Mouse (Mus musculus) cerebellum, postnatal 36 days (tissue): ENCODE measurements around the gene Dock3.

Experiments
- DNase-seq, 2 experiments: peaks; one replicate each; pipeline ENCODE4 v3.0.0; 2021 to 2022; ENCODE audit warnings: mixed read lengths in 2 of 2

The Dock3 gene

DNA sequence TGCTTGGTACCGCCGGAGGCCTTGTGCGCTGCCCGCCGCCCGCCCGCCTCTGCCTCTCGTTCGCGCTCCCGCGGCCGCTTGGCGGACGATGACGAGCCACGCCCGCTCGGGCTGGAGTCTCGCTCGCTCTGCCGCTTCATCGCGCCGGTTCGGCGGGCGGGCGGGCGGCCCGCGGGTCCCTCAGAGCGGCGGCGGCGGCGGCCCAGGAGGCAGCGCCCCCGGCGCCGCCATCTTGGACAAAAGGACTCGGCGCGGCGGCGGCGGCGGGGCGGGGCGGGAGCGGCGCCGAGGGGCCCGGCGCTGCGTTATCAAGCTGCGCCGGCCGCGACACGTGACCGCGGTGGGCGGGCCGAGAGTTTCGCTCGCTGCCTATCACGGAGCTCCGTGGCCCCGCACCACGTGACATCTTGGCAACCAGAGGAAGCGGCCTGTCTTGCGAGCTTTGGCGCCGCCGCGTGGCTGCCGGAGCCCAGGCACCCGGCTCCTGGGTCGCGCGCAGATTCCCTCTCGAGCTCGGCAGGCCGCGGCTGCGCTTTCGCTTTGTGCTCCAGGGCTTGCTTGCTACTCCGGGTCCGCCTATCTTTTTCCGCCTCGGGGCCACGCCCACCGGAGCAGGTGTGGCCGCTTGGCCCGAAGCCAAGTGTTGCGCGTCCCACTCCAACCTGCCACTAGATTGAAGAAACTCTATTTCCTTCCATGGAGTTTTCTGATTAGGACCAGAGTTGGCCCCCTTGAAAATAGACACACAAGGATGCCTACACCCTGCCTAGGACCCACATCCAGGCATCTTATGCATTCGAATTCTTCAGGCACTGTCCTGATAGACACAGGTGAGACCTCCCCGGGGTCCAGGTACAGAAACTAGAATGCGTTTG, 344.6 kb downstream of the Dock3 start, which contains the start of gene Rbm15b:
TSS of gene Rbm15b (minus strand) at position 601 of the 875 bp plus-strand sequence.
- DNase-seq = peak; percentile 98 to 99

DNA sequence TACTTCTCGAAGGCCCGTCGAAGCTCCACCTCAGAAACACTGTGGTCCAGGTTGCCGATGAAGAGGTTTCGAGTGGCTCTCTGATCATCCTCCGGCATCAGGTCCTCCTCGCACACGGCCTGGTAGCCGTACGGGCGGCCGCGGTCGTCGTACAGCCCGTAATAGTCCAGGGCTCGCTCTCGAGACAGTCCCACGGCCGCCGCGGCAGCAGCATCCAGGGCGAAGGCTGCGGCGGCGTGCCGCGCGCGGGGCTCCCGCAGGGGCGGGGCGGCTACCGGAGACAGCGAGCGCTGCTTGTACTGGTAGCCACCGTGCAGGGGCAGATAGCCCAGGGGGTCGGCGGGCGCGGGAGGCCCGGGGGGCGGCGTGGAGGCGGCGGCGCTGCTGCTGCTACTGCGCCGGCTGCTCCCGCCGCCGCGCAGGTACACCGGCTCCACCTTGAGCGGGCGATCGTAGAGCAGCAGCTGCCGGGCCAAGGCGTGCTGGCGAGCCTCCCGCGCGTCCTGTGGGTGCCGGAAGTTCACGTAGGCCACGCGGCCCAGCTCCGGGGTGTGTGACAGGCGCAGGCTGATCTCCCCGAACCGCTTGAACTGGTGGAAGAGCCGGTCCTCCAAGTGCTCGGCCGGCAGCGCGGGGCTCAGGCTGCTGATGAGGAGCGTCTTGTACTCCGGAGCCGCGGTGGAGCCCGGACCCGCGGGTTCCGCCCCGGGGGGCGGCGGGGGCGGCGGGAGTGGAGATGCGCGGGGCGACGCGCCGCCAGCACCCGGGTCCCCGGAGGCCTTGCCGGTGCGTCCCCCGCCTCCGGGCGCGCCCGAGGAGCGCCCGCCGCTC, 345.6 kb downstream of the Dock3 start:
- DNase-seq = peak; percentile 57 to 68

DNA sequence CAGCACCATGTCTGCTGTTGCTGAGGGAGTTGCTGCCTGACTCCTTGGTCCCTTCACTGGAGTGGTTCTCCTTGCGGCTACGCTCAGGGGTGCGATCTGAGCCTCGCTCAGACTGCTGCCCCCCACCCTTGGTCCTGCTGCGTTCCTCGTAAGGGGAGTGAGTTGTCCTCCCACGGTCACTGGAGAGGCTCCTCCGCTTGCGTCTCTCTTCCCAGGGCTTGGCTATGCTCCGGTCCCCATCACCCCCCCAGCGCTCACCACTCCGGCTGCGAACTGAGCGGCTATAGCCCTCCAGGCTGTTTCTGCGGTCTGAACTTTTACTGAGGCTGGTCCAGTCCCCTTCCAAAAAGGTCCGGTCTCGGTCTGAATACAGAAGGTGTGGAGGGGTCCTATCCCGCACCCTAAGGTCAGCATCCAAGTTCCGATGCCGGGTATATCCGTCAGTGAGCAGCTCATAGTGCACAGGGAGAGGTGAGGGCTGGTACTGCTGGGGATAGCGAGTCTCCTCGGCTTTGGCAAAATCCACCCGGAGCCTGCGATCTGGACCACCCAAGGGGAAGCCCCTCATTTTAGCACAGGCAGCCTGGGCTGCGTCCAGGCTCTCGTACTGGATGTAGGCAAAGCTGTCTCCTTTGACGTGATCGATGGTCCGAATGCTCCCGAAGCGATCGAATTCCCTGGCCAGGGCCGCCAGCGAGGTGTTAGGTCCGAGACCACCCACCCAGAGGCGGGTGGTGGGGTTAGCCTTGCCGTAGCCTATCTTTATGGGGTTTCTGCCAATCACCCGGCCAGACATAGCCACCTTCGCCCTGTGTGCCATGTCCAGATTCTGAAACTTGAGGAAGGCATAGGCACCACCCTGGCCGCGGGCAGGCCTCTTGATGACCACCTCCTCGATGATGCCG, 346.5 kb downstream of the Dock3 start:
- peak; percentile 19 to 28 for DNase-seq

DNA sequence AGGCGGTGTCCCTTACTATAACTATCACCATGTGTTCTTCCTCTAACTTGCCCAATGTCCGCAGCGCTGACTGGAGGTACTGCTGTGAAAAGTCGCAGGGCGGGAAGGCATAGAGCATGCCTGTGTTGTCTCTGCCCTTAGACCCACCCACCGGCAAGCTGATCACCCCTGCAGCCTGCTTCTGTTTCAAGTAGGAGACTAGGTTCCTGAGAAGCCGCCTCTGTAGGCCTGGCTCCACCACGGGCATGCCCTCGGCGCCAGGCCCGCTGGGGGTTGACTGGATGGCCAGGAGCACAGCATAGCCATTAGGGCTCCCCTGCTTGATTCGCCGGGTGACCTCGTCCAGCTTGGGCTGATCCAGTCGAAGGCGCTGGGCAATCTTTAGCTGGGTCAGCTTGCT, 347.4 kb downstream of the Dock3 start:
- DNase-seq = peak in 1 of 2 experiments; percentile 20

DNA sequence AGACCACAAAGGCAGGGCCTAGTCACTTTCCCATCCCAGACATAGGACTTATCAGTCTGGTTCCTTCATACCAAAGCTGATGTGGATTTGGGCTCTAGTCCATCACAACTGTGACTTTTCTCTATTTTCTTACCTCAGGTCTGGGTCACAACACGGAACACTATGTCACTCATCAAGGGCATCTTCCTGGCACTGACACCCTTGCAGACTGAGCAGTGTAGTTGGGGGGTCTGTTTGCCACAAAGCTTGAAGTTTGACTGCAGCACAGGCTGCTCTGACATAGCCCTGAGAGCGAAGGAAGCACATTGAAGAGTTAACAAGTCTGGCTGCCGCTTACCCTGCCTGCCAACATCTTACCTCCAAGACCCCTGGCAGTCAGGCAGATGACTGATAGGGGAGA, 348.6 kb downstream of the Dock3 start:
- DNase-seq = no peak

DNA sequence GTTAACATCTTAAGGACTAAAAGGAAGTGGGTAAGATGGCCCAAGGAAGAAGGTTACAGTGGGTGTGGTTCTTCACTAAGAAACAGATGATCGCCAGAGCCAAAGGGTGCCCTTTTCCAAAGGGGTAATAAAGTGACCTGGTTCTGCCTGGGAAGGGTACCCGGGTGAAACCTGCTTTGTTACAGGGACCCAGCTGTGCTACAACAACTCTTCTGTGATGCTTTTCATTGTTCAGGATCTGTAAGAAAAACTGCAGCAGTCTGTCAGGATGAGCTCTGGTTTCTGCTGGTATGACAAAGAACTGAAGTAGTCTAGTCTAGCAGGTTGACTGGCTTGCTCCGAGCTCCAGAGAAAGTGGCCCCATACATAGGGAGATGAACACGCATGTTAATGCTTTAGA, 349.5 kb downstream of the Dock3 start:
- DNase-seq = no peak

DNA sequence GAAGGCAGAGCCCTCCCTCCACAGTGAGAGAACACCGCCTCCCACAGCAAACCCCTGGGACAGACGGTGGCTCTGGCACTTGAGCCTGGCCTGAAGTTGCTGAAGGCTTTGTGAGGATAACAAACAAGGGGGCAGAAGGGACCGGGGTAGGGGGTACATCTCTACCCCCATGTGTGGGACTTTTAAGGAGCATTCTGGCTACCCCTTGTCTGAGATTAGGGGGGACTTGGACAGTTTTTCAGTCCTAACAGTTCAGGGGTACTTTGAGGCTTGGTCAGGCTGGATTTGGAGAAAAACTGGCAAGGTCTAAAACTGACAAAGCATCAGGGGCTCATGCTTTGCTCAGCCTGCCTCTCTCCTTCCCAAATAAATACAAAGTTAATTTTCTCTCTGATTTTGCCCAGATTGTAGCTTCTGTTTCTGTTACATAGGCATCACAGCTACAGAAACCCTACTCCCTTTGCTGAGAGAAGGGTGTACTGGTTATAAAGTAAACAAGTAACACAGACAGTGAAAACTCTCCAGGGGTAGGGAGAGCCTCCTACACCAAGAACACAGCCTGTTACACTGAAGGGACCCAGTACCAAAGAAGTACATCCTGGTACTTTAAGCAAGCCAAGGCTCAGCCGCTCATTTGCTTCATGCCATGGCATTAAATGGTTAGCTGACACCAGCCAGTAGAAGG, 350.5 kb downstream of the Dock3 start:
- no peak for DNase-seq

DNA sequence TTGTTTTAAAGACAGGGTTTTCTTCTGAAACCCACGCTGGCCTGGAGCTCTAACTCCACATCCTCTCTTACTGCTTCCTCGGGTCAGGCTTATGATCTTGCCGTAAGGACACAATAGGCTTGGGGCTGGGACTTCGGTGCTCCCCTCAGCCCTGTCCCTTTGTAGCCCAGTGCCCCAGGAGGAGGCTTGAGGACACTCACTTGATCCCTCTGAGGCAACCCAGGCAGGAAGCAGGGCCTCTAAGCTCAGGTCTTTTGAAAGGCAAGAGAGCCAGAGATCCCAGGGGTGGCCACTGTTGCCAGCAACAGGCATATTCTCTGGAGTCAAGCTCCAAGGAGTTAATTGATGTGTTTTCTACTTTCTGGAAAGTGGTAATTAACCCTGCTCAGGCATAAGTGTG, 352.2 kb downstream of the Dock3 start:
- DNase-seq = no peak

DNA sequence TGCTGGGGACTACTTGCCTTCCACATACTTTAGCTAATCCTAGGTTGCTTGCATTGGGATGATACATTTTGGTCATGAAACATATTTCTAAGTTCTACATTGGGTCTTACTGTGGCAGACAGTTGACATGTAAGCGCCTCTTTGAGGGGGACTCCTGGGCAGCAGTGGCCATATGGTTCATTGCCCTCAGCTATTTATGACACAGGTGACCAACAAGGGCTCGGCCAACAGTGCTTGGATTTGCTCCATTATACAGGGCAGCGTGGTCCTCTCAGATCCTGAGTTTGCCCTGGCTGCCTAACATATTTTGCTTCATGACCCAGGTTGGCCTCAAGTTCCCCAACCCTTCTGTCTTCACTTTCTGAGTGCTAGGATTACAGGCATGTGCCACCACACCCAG, 355.0 kb downstream of the Dock3 start:
- DNase-seq = no peak

DNA sequence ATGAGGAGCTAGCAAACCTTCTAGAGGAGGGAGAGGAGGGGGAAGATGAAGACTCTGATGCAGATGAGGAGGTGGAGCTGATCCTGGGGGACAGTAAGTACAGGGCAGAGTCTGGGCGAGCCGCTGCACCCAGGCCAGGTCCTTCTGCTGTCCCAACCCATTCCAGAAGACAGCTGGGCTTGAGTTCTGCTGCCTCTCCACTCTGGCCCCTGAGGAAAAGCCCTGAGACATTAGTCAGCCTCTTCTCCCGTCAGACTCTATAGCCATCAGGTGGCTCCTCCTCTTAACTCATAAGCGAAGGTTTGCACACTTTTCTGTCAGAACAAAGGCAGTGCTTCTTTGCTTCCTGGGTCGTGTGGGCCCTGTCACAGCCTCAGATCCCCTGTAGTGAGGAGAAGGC, 357.5 kb downstream of the Dock3 start:
- no peak for DNase-seq

DNA sequence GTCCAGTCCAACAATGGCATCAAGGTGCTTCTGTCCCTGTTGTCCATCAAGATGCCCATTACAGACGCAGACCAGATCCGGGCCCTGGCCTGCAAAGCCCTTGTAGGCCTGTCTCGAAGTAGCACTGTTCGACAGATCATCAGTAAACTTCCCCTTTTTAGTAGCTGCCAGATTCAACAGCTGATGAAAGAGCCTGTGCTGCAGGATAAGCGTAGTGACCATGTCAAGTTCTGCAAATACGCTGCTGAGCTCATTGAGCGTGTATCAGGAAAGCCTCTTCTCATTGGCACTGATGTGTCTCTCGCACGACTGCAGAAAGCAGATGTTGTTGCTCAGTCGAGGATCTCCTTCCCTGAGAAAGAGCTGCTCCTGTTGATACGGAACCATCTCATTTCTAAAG, 373.7 kb downstream of the Dock3 start:
- DNase-seq = no peak

DNA sequence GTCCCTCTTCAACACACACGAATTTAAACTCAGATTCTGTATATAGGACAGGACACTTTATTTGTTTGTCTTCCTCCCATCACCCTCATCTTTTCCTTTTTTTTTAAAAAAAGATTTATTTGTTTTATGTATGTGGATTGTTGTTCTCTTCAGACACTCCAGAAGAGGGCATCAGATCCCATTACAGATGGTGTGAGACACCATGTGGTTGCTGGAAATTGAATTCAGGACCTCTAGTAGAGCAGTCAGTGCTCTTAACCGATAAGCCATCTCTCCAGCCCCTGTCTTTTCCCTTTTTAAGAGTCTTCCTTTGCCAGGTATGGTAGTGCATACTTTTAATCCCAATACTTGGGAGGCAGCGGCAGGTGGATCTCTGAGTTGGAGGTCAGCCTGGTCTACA, 375.0 kb downstream of the Dock3 start:
- no peak for DNase-seq
